Mouse (Mus musculus) embryonic fibroblast, embryonic 13.5 days (primary cell): ENCODE measurements around the gene Psg16. TPM values are rescaled to one million over a fixed set of nuclear protein-coding genes. Genes with fewer than 3 reads are reported as not detected.
"Not testable (repeated sequence)": the region's sequence is repeated elsewhere in the genome, so short reads cannot be mapped to it uniquely, and the experiment has no call there.

ENCODE experiments used
- H3K27ac ChIP-seq: 2 replicates; pipeline ENCODE4 v1.5.1; 2012; ENCODE audit warnings: low read length, control low read depth, inconsistent platforms; ENCODE audit not compliant: insufficient read depth
- H3K4me1 ChIP-seq: 2 replicates; pipeline ENCODE4 v1.6.1; 2011; ENCODE audit warnings: low read length; ENCODE audit not compliant: control insufficient read depth, insufficient read depth
- H3K4me3 ChIP-seq: 2 replicates; pipeline ENCODE4 v1.5.1; 2011; ENCODE audit warnings: mild to moderate bottlenecking, control low read depth, low read length; ENCODE audit not compliant: insufficient read depth
- CTCF ChIP-seq: IDR thresholded peaks from 2 replicates; pipeline ENCODE4 v1.5.1; 2011; ENCODE audit warnings: mild to moderate bottlenecking, control low read depth, low read length, moderate library complexity, borderline replicate concordance; ENCODE audit not compliant: insufficient read depth
- POLR2A ChIP-seq: IDR thresholded peaks from 2 replicates; pipeline ENCODE4 v1.6.1; 2011; ENCODE audit warnings: low read depth, mild to moderate bottlenecking, control low read depth, low read length, moderate library complexity
- polyA plus RNA-seq: library from polyadenylated mRNA; stranded (reverse); fragments of >200 nt; gene quantifications from 2 replicates; pipeline ENCODE4 v1.2.4, GENCODE M21; 2011; ENCODE audit warnings: low read depth; ENCODE audit not compliant: missing spikeins, insufficient read length

Psg16 gene
- polyA plus RNA-seq, 1 experiment, result not detected

- no peak overlapping the region for H3K27ac ChIP-seq
- no peaks in the 10 kb centered on the region for H3K4me1 ChIP-seq
- H3K4me3 ChIP-seq, result no peak overlapping the region
- TF ChIP-seq POLR2A (no peak), CTCF (no peak)
These were observed 16.3 kb downstream of the Psg16 start for GRCm38 (mm10) chr7:17090058-17090585.

GRCm38 (mm10) chr7:17091280-17091679 lies 17.4 kb downstream of the Psg16 start:
- no peak for TF ChIP-seq CTCF
- TF ChIP-seq POLR2A, result no peak
- H3K4me1 ChIP-seq, result no peaks in the 10 kb centered on the region
- H3K4me3 ChIP-seq, result no peak overlapping the region
- no peak overlapping the region for H3K27ac ChIP-seq

DNA sequence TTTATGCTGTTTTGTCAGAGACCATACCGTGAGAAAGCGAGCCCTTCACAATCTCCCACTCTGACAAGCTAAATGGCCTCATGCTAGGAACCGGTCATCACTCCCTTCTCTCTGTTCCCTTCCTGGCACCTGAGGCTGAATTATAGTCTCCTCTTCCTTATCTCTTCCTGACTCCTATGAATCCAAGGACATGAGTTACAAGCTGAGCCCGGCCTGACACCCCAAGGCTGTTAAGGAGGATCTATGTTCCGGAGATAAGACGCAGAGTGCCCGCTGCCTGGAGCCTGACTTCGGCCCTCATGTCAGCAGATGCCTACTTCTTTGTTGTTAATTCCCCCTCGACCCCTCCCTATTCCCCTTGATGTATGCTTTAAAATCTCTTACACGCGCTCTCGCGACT lies 27.8 kb downstream of the Psg16 start:
- H3K4me3 ChIP-seq, H3K4me1 ChIP-seq, H3K27ac ChIP-seq: not testable (repeated sequence)

DNA sequence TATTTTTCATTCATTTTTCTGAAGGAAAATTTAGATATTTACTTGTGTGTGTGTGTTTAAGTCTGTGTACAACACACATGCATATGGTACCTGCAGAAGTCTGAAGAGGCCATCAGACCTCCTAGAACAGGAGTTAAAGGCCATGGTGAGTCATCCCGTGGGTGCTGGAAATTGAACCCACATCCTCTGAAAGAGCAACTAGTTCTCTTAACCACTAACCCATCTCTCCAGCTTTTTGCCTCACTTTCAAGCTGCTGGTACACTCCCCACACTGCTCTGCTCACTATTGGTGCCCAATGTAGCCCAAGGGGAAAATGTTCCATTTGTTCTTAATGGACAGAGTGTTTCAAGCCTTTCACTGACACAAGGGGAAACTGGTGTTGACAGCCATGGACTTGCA lies 61.5 kb downstream of the Psg16 start:
- H3K4me1 ChIP-seq, result no peaks in the 10 kb centered on the region
- no peak overlapping the region for H3K4me3 ChIP-seq
- no peak overlapping the region for H3K27ac ChIP-seq
- TF ChIP-seq POLR2A, result no peak
- no peak for TF ChIP-seq CTCF

- Histone ChIP-seq H3K4me1 (no peaks in the 10 kb centered on the region), H3K4me3 (no peak within 1 kb of the TSS), H3K27ac (no peak within 1 kb of the TSS)
- TF ChIP-seq POLR2A, result no peak
- no peak for TF ChIP-seq CTCF
These were observed 76.1 kb downstream of the Psg16 start, which contains the start of gene Ceacam3 for GRCm38 (mm10) chr7:17149931-17150330. Ceacam3 (plus strand) TSS chr7:17150282.

DNA sequence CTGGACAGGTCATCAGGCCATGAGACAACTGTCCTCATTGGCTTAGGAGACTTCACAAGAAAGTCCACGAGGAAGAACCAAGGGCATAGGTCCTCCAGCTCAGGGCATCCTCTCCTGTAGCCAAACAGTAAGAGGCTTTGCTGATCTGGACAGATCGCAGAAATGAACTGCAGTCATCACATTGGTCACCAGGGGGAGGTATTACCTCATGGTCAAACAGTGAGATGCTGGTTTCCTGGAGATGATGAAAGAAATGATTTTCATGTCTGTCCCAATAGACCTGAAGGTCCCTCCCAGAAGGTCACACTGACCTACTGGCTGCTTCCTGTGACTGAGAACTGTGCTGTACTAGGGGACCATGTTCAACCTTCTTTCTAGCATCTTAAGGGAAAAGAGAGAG lies 81.8 kb downstream of the Psg16 start:
- no peaks in the 10 kb centered on the region for H3K4me1 ChIP-seq
- no peak overlapping the region for H3K4me3 ChIP-seq
- H3K27ac ChIP-seq, result no peak overlapping the region
- TF ChIP-seq CTCF (no peak), POLR2A (no peak)

- Histone ChIP-seq H3K4me3 (no peak overlapping the region), H3K27ac (no peak overlapping the region), H3K4me1 (no peaks in the 10 kb centered on the region)
- TF ChIP-seq POLR2A (no peak), CTCF (no peak)
These were observed 83.2 kb downstream of the Psg16 start for GRCm38 (mm10) chr7:17156885-17157677.

GRCm38 (mm10) chr7:17159011-17159410 lies 85.2 kb downstream of the Psg16 start:
- no peak for TF ChIP-seq POLR2A
- TF ChIP-seq CTCF, result no peak
- Histone ChIP-seq H3K4me1 (no peaks in the 10 kb centered on the region), H3K4me3 (no peak overlapping the region), H3K27ac (no peak overlapping the region)

GRCm38 (mm10) chr7:17171827-17172226 lies 98.0 kb downstream of the Psg16 start:
- TF ChIP-seq CTCF (no peak), POLR2A (no peak)
- no peak overlapping the region for H3K4me3 ChIP-seq
- no peaks in the 10 kb centered on the region for H3K4me1 ChIP-seq
- H3K27ac ChIP-seq, result no peak overlapping the region

Other genes starting within 250 kb of the Psg16 start
- 17.2 and 17.8 TPM in 2 replicates for gene Prkd2, start 231.1 kb upstream of the Psg16 start, polyA plus RNA-seq
- 34.8 and 37.3 TPM in 2 replicates for gene Dact3, start 198.7 kb upstream of the Psg16 start, polyA plus RNA-seq
- gene Gng8, start 182.3 kb upstream of the Psg16 start, polyA plus RNA-seq, result 24.1 and 24.7 TPM in 2 replicates
- 1.4 and 1.6 TPM in 2 replicates for gene Ptgir, start 167.6 kb upstream of the Psg16 start, polyA plus RNA-seq
- 520 and 588 TPM in 2 replicates for gene Calm3, start 149.9 kb upstream of the Psg16 start, polyA plus RNA-seq
- 0.73 and 1.3 TPM in 2 replicates for gene Pnmal2, start 129.4 kb upstream of the Psg16 start, polyA plus RNA-seq
- gene Pnmal1, start 114.4 kb upstream of the Psg16 start, polyA plus RNA-seq, result not detected in 2 replicates
- gene Gm42372, start 91.0 kb upstream of the Psg16 start, polyA plus RNA-seq, result not detected in 2 replicates
- gene Ccdc8, start 81.3 kb upstream of the Psg16 start, polyA plus RNA-seq, result 9.4 and 15.0 TPM in 2 replicates
- 63.2 and 72.7 TPM in 2 replicates for gene Ppp5c, start 46.1 kb upstream of the Psg16 start, polyA plus RNA-seq
- 0.16 TPM in 1 of 2 replicates, not detected in the other for gene Hif3a, start 11.6 kb upstream of the Psg16 start, polyA plus RNA-seq
- gene Ceacam3, start 76.2 kb downstream of the Psg16 start, polyA plus RNA-seq, result not detected in 2 replicates
- not detected in 2 replicates for gene Psg29, start 129.4 kb downstream of the Psg16 start, polyA plus RNA-seq